Mouse (Mus musculus) lung, adult 2 months (tissue): ENCODE measurements at regions not wholly inside any gene's neighbourhood (a gene's known extent, or its start where the extent isn't known, plus 50 kb on each side); places are given as distances from the start of the nearest gene placed in this dataset.

Experiments
- CTCF ChIP-seq: fragments of 200-500 bp; IDR thresholded peaks from 2 replicates; pipeline ENCODE4 v1.5.1; 2011; ENCODE audit warnings: mild to moderate bottlenecking, low read length, control low read depth; ENCODE audit not compliant: insufficient read depth
- POLR2A ChIP-seq: fragments of 200-500 bp; IDR thresholded peaks from 2 replicates; pipeline ENCODE4 v1.6.1; 2011; ENCODE audit warnings: low read depth, mild to moderate bottlenecking, control low read depth, low read length, borderline replicate concordance; ENCODE audit errors: extremely low read depth

GRCm38 (mm10) chr10:96294666-96295065 is 158.3 kb downstream of the Gm5426 start:
- TF ChIP-seq POLR2A = no peak
- no peak for TF ChIP-seq CTCF
